Mouse (Mus musculus) layer of hippocampus, adult 2 months (tissue): ENCODE data around the gene Sh3pxd2a. TPM values are rescaled to one million over a fixed set of nuclear protein-coding genes. Genes with fewer than 3 reads are reported as not detected.

ENCODE experiments used
- DNase-seq, 2 experiments: peaks; one replicate each; pipeline ENCODE4 v3.0.0; 2022; ENCODE audit warnings: low spot score in 2 of 2
- H3K27ac ChIP-seq: fragments of 200-600 bp; 2 replicates; pipeline ENCODE4 v1.8.1; 2022
- H3K4me3 ChIP-seq: fragments of 200-600 bp; 2 replicates; pipeline ENCODE4 v1.8.1; 2022; ENCODE audit warnings: mild to moderate bottlenecking
- CTCF ChIP-seq: fragments of 200-600 bp; conservative IDR thresholded peaks from 2 replicates; pipeline ENCODE4 v1.8.1; 2022; ENCODE audit warnings: antibody characterized with exemption, mild to moderate bottlenecking, moderate library complexity
- total RNA-seq, 2 experiments: library from RNA; stranded (reverse); gene quantifications; 2 replicates each; pipeline ENCODE4 v1.2.3; 2021

Sh3pxd2a gene
- total RNA-seq, 2 experiments from 2014 or later, result 33.0 to 35.4 TPM

GRCm38 (mm10) chr19:47248906-47249568 lies 215.2 kb downstream of the Sh3pxd2a start:
- no peak for DNase-seq
- no peak overlapping the region for H3K4me3 ChIP-seq
- H3K27ac ChIP-seq, result no peak overlapping the region
- no peak for TF ChIP-seq CTCF

GRCm38 (mm10) chr19:47248296-47248695 lies 215.9 kb downstream of the Sh3pxd2a start:
- Histone ChIP-seq H3K4me3 (no peak overlapping the region), H3K27ac (no peak overlapping the region)
- DNase-seq, result no peak
- TF ChIP-seq CTCF, result no peak

GRCm38 (mm10) chr19:47247791-47248190 lies 216.4 kb downstream of the Sh3pxd2a start:
- TF ChIP-seq CTCF, result no peak
- H3K27ac ChIP-seq, result no peak overlapping the region

GRCm38 (mm10) chr19:47245512-47245911 lies 218.7 kb downstream of the Sh3pxd2a start:
- TF ChIP-seq CTCF, result no peak
- Histone ChIP-seq H3K27ac (no peak overlapping the region), H3K4me3 (no peak overlapping the region)
- DNase-seq, result no peak

More at GRCm38 (mm10) chr19:47247791-47248190, 216.4 kb downstream of the Sh3pxd2a start:
- no peak overlapping the region for H3K4me3 ChIP-seq
- no peak for DNase-seq

GRCm38 (mm10) chr19:47242227-47242626 lies 222.0 kb downstream of the Sh3pxd2a start:
- Histone ChIP-seq H3K27ac (no peak overlapping the region), H3K4me3 (no peak overlapping the region)
- no peak for TF ChIP-seq CTCF
- DNase-seq, result no peak

- H3K4me3 ChIP-seq, result no peak overlapping the region
- TF ChIP-seq CTCF, result no peak
- no peak for DNase-seq
- no peak overlapping the region for H3K27ac ChIP-seq
Measured at GRCm38 (mm10) chr19:47240957-47241356, 223.2 kb downstream of the Sh3pxd2a start.

- Histone ChIP-seq H3K27ac (no peak overlapping the region), H3K4me3 (no peak overlapping the region)
- DNase-seq, result no peak
- no peak for TF ChIP-seq CTCF
Measured at GRCm38 (mm10) chr19:47240076-47240475, 224.1 kb downstream of the Sh3pxd2a start.

- no peak for TF ChIP-seq CTCF
- Histone ChIP-seq H3K27ac (no peak overlapping the region), H3K4me3 (no peak overlapping the region)
- no peak for DNase-seq
Measured at GRCm38 (mm10) chr19:47233087-47233486, 231.1 kb downstream of the Sh3pxd2a start.

GRCm38 (mm10) chr19:47232077-47232865 lies 231.9 kb downstream of the Sh3pxd2a start:
- H3K27ac ChIP-seq, result no peak overlapping the region
- H3K4me3 ChIP-seq, result no peak overlapping the region

GRCm38 (mm10) chr19:47231389-47231788 lies 232.8 kb downstream of the Sh3pxd2a start:
- Histone ChIP-seq H3K4me3 (no peak overlapping the region), H3K27ac (no peak overlapping the region)
- no peak for DNase-seq
- no peak for TF ChIP-seq CTCF

More at GRCm38 (mm10) chr19:47232077-47232865, 231.9 kb downstream of the Sh3pxd2a start:
- no peak for DNase-seq
- no peak for TF ChIP-seq CTCF

- TF ChIP-seq CTCF, result no peak
- no peak overlapping the region for H3K27ac ChIP-seq
Measured at GRCm38 (mm10) chr19:47230682-47231081, 233.5 kb downstream of the Sh3pxd2a start.

GRCm38 (mm10) chr19:47230082-47230481 lies 234.1 kb downstream of the Sh3pxd2a start:
- H3K27ac ChIP-seq, result no peak overlapping the region
- H3K4me3 ChIP-seq, result no peak overlapping the region
- DNase-seq, result no peak
- TF ChIP-seq CTCF, result no peak

More at GRCm38 (mm10) chr19:47230682-47231081, 233.5 kb downstream of the Sh3pxd2a start:
- no peak for DNase-seq
- H3K4me3 ChIP-seq, result no peak overlapping the region

GRCm38 (mm10) chr19:47229461-47229860 lies 234.7 kb downstream of the Sh3pxd2a start:
- DNase-seq, result no peak
- peak overlapping the region; percentile 75 for H3K27ac ChIP-seq
- no peak for TF ChIP-seq CTCF
- no peak overlapping the region for H3K4me3 ChIP-seq
